Mouse (Mus musculus): ENCODE measurements around the gene Tpst2. TPM values are rescaled to one million over a fixed set of nuclear protein-coding genes. Genes with fewer than 3 reads are reported as not detected.

The Tpst2 gene
- total RNA-seq, 2 experiments from 2014 or later, result 34.4 to 34.6 TPM

GRCm38 (mm10) chr5:112289819-112290535 is 13.5 kb downstream of the Tpst2 start:
- intact Hi-C loops (cut with DNase I), result no loop called here

GRCm38 (mm10) chr5:112290536-112290880 is 14.0 kb downstream of the Tpst2 start:
- no peak for DNase-seq (ENCODE audit: extremely low spot score in 1 of 2, low spot score in 2 of 2)
- intact Hi-C loops (cut with DNase I), result no loop called here

More at GRCm38 (mm10) chr5:112289819-112290535, 13.5 kb downstream of the Tpst2 start:
- DNase-seq (ENCODE audit: extremely low spot score in 1 of 2, low spot score in 2 of 2), result no peak

- intact Hi-C loops (cut with DNase I), result no loop called here
- DNase-seq (ENCODE audit: extremely low spot score in 1 of 2, low spot score in 2 of 2), result no peak
These were observed 15.4 kb downstream of the Tpst2 start for GRCm38 (mm10) chr5:112291866-112292265.

GRCm38 (mm10) chr5:112292343-112292980 is 16.0 kb downstream of the Tpst2 start:
- intact Hi-C loops (cut with DNase I), result no loop called here
- no peak for DNase-seq (ENCODE audit: extremely low spot score in 1 of 2, low spot score in 2 of 2)

- intact Hi-C loops (cut with DNase I), result no loop called here
These were observed 17.3 kb downstream of the Tpst2 start for GRCm38 (mm10) chr5:112293800-112294199.

GRCm38 (mm10) chr5:112294696-112295095 is 18.2 kb downstream of the Tpst2 start:
- intact Hi-C loops (cut with DNase I), result no loop called here
- no peak for DNase-seq (ENCODE audit: extremely low spot score in 1 of 2, low spot score in 2 of 2)

More at GRCm38 (mm10) chr5:112293800-112294199, 17.3 kb downstream of the Tpst2 start:
- DNase-seq (ENCODE audit: extremely low spot score in 1 of 2, low spot score in 2 of 2), result no peak

- intact Hi-C loops (cut with DNase I), result no loop called here
- no peak for DNase-seq (ENCODE audit: extremely low spot score in 1 of 2, low spot score in 2 of 2)
These were observed 18.7 kb downstream of the Tpst2 start for GRCm38 (mm10) chr5:112295162-112295561.

GRCm38 (mm10) chr5:112295564-112295963 is 19.1 kb downstream of the Tpst2 start:
- intact Hi-C loops (cut with DNase I), result no loop called here
- DNase-seq (ENCODE audit: extremely low spot score in 1 of 2, low spot score in 2 of 2), result no peak

GRCm38 (mm10) chr5:112296404-112297181 is 20.1 kb downstream of the Tpst2 start:
- intact Hi-C loops (cut with DNase I), result no loop called here
- DNase-seq (ENCODE audit: extremely low spot score in 1 of 2, low spot score in 2 of 2), result peak in 1 of 2 experiments; percentile 64

GRCm38 (mm10) chr5:112297257-112297656 is 20.8 kb downstream of the Tpst2 start:
- DNase-seq (ENCODE audit: extremely low spot score in 1 of 2, low spot score in 2 of 2), result no peak
- intact Hi-C loops (cut with DNase I), result no loop called here

GRCm38 (mm10) chr5:112298226-112298988 is 21.9 kb downstream of the Tpst2 start:
- intact Hi-C loops (cut with DNase I), result no loop called here
- peak in 1 of 2 experiments; percentile 77 for DNase-seq (ENCODE audit: extremely low spot score in 1 of 2, low spot score in 2 of 2)

- intact Hi-C loops (cut with DNase I), result no loop called here
- DNase-seq (ENCODE audit: extremely low spot score in 1 of 2, low spot score in 2 of 2), result no peak
These were observed 22.9 kb downstream of the Tpst2 start for GRCm38 (mm10) chr5:112299399-112299798.

GRCm38 (mm10) chr5:112300112-112300511 is 23.6 kb downstream of the Tpst2 start:
- intact Hi-C loops (cut with DNase I), result no loop called here
- no peak for DNase-seq (ENCODE audit: extremely low spot score in 1 of 2, low spot score in 2 of 2)

- intact Hi-C loops (cut with DNase I), result no loop called here
- DNase-seq (ENCODE audit: extremely low spot score in 1 of 2, low spot score in 2 of 2), result no peak
These were observed 24.3 kb downstream of the Tpst2 start for GRCm38 (mm10) chr5:112300721-112301308.

- no peak for DNase-seq (ENCODE audit: extremely low spot score in 1 of 2, low spot score in 2 of 2)
- intact Hi-C loops (cut with DNase I), result no loop called here
These were observed 25.2 kb downstream of the Tpst2 start for GRCm38 (mm10) chr5:112301694-112302093.

GRCm38 (mm10) chr5:112302310-112302709 is 25.8 kb downstream of the Tpst2 start:
- intact Hi-C loops (cut with DNase I), result no loop called here
- no peak for DNase-seq (ENCODE audit: extremely low spot score in 1 of 2, low spot score in 2 of 2)

- intact Hi-C loops (cut with DNase I), result no loop called here
- DNase-seq (ENCODE audit: extremely low spot score in 1 of 2, low spot score in 2 of 2), result peak in 1 of 2 experiments; percentile 65
These were observed 29.4 kb downstream of the Tpst2 start for GRCm38 (mm10) chr5:112305842-112306241.

- intact Hi-C loops (cut with DNase I), result no loop called here
- no peak for DNase-seq (ENCODE audit: extremely low spot score in 1 of 2, low spot score in 2 of 2)
These were observed 36.9 kb downstream of the Tpst2 start for GRCm38 (mm10) chr5:112313222-112313885.
